Mouse (Mus musculus) heart, embryonic 16.5 days (tissue): Measurements from ENCODE around the gene Ubxn6. TPM values are rescaled to one million over a fixed set of nuclear protein-coding genes. Genes with fewer than 3 reads are reported as not detected.
A peak's percentile ranks its signal among the peaks of the same experiment; 100 is the strongest.

Experiments used
- ATAC-seq: fragments of 200-750 bp; cut with Nextera tagmentation; replicated peaks from 2 replicates; pipeline ENCODE4 v1.8.0; 2017; ENCODE audit warnings: moderate number of reproducible peaks; ENCODE audit not compliant: insufficient read depth, low FRiP score; ENCODE audit errors: extremely low read depth
- H3K27ac ChIP-seq: fragments of 300-500 bp; sonication (generic); 2 replicates; pipeline ENCODE4 v1.5.1; 2014; ENCODE audit warnings: mild to moderate bottlenecking, low read length, control low read depth, moderate library complexity
- H3K27me3 ChIP-seq: fragments of 300-500 bp; sonication (generic); 2 replicates; pipeline ENCODE4 v1.6.1; 2014; ENCODE audit warnings: low read length, mixed read lengths; ENCODE audit not compliant: control insufficient read depth, insufficient read depth
- H3K36me3 ChIP-seq: fragments of 300-500 bp; sonication (generic); 2 replicates; pipeline ENCODE4 v1.6.1; 2014; ENCODE audit not compliant: control insufficient read depth, insufficient read depth
- H3K4me1 ChIP-seq: fragments of 300-500 bp; sonication (generic); 2 replicates; pipeline ENCODE4 v1.6.1; 2014; ENCODE audit warnings: low read length, mixed read lengths; ENCODE audit not compliant: control insufficient read depth, insufficient read depth
- H3K4me2 ChIP-seq: fragments of 300-500 bp; sonication (generic); 2 replicates; pipeline ENCODE4 v1.6.1; 2014; ENCODE audit warnings: low read depth, mild to moderate bottlenecking, control low read depth, low read length
- H3K4me3 ChIP-seq: fragments of 300-500 bp; sonication (generic); 2 replicates; pipeline ENCODE4 v1.5.1; 2014; ENCODE audit warnings: mild to moderate bottlenecking, control low read depth, low read length
- H3K9ac ChIP-seq: fragments of 300-500 bp; sonication (generic); 2 replicates; pipeline ENCODE4 v1.6.1; 2014; ENCODE audit warnings: low read length, control low read depth
- H3K9me3 ChIP-seq: fragments of 300-500 bp; sonication (generic); replicated peaks from 2 replicates; pipeline ENCODE4 v1.6.1; 2016; ENCODE audit warnings: low read length; ENCODE audit not compliant: control insufficient read depth
- WGBS: fragments of 180-500 bp; shearing (Covaris S2); extraction: QIAGEN DNeasy Blood & Tissue Kit; methylation state at CpG from one replicate; pipeline ENCODE4 v1.1.7; 2014; 5-methylcytosine and 5-hydroxymethylcytosine counted together
- polyA plus RNA-seq: library from polyadenylated mRNA; unstranded; fragments of >200 nt; fragmentation: Nextera tagmentation; extraction: Ambion mirVana; gene quantifications from 2 replicates; pipeline ENCODE4 v1.2.1, GENCODE M21; 2015

Ubxn6 gene
- polyA plus RNA-seq, 1 experiment from 2014 or later, result 46.2 TPM

DNA sequence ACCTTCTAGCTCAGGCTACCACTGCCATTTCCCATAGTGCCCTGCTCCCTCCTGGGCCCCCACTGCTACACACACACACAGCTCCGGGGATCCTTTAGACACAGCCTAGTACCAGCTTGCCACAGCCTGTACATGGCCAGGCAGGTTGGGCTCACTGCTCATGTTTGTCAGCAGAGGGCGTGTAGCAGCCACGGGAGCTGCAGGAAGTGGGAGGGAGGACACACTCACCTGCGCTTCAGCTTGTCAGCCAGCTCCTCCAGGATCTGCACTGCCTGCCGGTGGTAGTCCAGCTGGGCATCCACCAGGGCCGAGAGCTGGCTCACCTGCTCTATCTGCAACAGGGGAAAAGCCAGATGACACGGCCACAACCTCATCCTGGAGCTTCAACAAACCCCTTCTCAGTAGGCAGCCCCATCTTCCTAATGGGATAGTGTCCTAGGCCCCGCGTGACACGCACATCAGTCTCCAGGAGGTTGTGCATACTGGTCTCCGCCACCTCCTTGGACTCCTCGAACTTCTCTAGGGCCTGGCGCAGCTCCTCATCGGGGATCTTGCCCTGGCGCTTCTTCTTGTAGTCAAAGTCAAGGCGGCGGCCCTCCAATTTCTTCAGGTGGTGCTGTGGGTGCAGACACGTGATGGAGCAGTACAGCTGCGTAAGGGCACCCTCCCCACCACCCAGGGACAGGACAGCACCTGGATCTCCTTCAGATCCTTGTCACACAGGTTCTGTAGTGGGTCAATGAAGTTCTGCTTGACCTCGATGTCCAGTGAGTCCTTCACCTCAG lies 56.3 kb downstream of the Ubxn6 start:
- 70% methylated on average over 20 of the region's 20 CpGs for WGBS
- Histone ChIP-seq H3K4me2 (no peak overlapping the region), H3K27me3 (no peaks in the 10 kb centered on the region), H3K27ac (no peak overlapping the region), H3K4me3 (no peak overlapping the region), H3K4me1 (peaks cover 11% of the 10 kb centered on the region; the same call in 1 of the 2 replicates), H3K9ac (no peak overlapping the region), H3K36me3 (peaks cover 37% of the 10 kb centered on the region), H3K9me3 (no peaks in the 10 kb centered on the region)
- ATAC-seq, result peak; percentile 19; the same call in 1 of the 2 replicates

GRCm38 (mm10) chr17:56017848-56018247 lies 57.0 kb downstream of the Ubxn6 start:
- H3K36me3 ChIP-seq, result peaks cover 39% of the 10 kb centered on the region
- H3K27ac ChIP-seq, result no peak overlapping the region
- ATAC-seq, result no peak
- H3K4me2 ChIP-seq, result no peak overlapping the region
- 91% methylated on average over 7 of the region's 7 CpGs for WGBS
- H3K27me3 ChIP-seq, result no peaks in the 10 kb centered on the region
- no peak overlapping the region for H3K4me3 ChIP-seq
- no peaks in the 10 kb centered on the region for H3K9me3 ChIP-seq
- H3K4me1 ChIP-seq, result peaks cover 5% of the 10 kb centered on the region; the same call in 1 of the 2 replicates
- H3K9ac ChIP-seq, result no peak overlapping the region

Other genes with a start within 250 kb of the Ubxn6 start
- gene Zfp119a, start 196.1 kb downstream of the Ubxn6 start, polyA plus RNA-seq, result 6.1 and 7.0 TPM in 2 replicates
- 9.2 and 10.1 TPM in 2 replicates for gene Zfp959, start 182.9 kb downstream of the Ubxn6 start, polyA plus RNA-seq
- 4.9 and 6.5 TPM in 2 replicates for gene Zfp119b, start 125.5 kb downstream of the Ubxn6 start, polyA plus RNA-seq
- gene Ebi3, start 122.4 kb downstream of the Ubxn6 start, polyA plus RNA-seq, result 1.4 and 1.7 TPM in 2 replicates
- gene Yju2, start 115.9 kb downstream of the Ubxn6 start, polyA plus RNA-seq, result 18.4 and 19.3 TPM in 2 replicates
- gene Shd, start 104.6 kb downstream of the Ubxn6 start, polyA plus RNA-seq, result 6.6 and 6.9 TPM in 2 replicates
- gene Fsd1, start 88.5 kb downstream of the Ubxn6 start, polyA plus RNA-seq, result 2.3 and 3.5 TPM in 2 replicates
- gene Stap2, start 69.4 kb downstream of the Ubxn6 start, polyA plus RNA-seq, result 16.6 and 17.9 TPM in 2 replicates
- 77.4 and 78.0 TPM in 2 replicates for gene Mpnd, start 69.3 kb downstream of the Ubxn6 start, polyA plus RNA-seq
- gene Sh3gl1, start 38.4 kb downstream of the Ubxn6 start, polyA plus RNA-seq, result 81.1 and 82.8 TPM in 2 replicates
- 12.1 and 12.7 TPM in 2 replicates for gene Chaf1a, start 34.6 kb downstream of the Ubxn6 start, polyA plus RNA-seq
- gene Hdgfl2, start 4.6 kb upstream of the Ubxn6 start, polyA plus RNA-seq, result 82.7 and 88.3 TPM in 2 replicates
- gene Plin4, start 34.8 kb upstream of the Ubxn6 start, polyA plus RNA-seq, result 1.7 TPM in 2 replicates
- 1.6 and 2.7 TPM in 2 replicates for gene Plin5, start 42.6 kb upstream of the Ubxn6 start, polyA plus RNA-seq
- gene Lrg1, start 47.0 kb upstream of the Ubxn6 start, polyA plus RNA-seq, result 2.0 and 2.4 TPM in 2 replicates
- 0.70 and 1.2 TPM in 2 replicates for gene Sema6b, start 65.3 kb upstream of the Ubxn6 start, polyA plus RNA-seq
- gene Tnfaip8l1, start 87.4 kb upstream of the Ubxn6 start, polyA plus RNA-seq, result 8.2 and 9.0 TPM in 2 replicates
- gene Mydgf, start 108.9 kb upstream of the Ubxn6 start, polyA plus RNA-seq, result 69.9 and 75.1 TPM in 2 replicates
- 23.4 and 26.4 TPM in 2 replicates for gene Dpp9, start 143.9 kb upstream of the Ubxn6 start, polyA plus RNA-seq
- 25.6 and 26.9 TPM in 2 replicates for gene Fem1a, start 181.8 kb upstream of the Ubxn6 start, polyA plus RNA-seq
- 7.6 and 8.6 TPM in 2 replicates for gene Ticam1, start 201.8 kb upstream of the Ubxn6 start, polyA plus RNA-seq
- 79.3 and 89.4 TPM in 2 replicates for gene Plin3, start 217.8 kb upstream of the Ubxn6 start, polyA plus RNA-seq
- 0.21 TPM in 1 of 2 replicates, not detected in the other for gene Arrdc5, start 225.3 kb upstream of the Ubxn6 start, polyA plus RNA-seq
- gene Uhrf1, start 228.3 kb upstream of the Ubxn6 start, polyA plus RNA-seq, result 76.6 and 94.0 TPM in 2 replicates